Mouse (Mus musculus): ENCODE results near the gene Kbtbd4. TPM values are rescaled to one million over a fixed set of nuclear protein-coding genes. Genes with fewer than 3 reads are reported as not detected.

Kbtbd4 gene
- total RNA-seq (2014; rRNA removed): 43.1 and 43.6 TPM in 2 replicates
- polyA plus RNA-seq (2015; fragmentation: Nextera tagmentation; extraction: Ambion mirVana): 46.7 and 49.5 TPM in 2 replicates

DNA sequence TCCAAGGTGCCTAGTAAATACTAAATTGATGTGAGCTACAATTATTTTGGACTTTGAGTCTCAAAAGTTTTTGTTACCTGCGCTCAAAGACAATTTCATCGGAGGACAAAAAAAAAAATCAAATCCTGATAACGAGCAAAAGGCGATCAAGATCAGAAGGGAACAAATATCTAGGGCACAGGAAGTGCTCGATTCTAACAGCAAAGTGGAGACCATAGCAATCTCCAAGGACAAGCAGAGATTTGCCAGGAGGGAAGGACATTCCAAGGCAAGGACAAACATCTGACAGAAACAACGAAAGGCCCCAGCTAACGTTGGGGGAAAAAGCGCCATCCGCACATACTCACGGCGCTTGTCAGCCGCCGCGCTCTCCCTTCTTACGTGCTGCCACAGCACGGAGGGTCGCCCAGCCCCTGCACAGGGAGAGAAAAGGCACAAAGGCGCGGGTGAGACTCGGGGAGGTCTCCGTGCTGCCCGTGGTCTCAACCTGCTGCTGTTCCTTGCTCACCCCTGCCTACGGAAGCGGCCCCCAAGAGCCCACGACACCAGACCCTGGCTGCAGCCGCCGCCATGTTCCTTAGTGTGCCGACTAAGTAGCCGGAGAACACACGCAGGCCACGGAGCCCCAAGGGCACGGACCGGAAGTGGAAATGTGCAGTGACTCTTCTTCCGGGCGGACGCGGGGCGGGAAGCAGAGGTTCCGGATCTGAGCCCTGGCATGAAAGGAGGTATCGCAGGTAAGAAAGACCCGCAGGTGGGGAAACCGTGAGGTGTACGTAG, at the start of gene Kbtbd4, which contains the start of gene Ndufs3:
TSS of gene Kbtbd4 (plus strand) at position 665 of the 780 bp plus-strand sequence.
TSS of gene Ndufs3 (minus strand) at position 752 of the 780 bp plus-strand sequence.
- Histone ChIP-seq H3K36me3 (ENCODE audit: insufficient read depth, low read length) (peaks cover 13% of the 10 kb centered on the region), H3K9ac (replicated peaks; ENCODE audit: low read length) (peak within 1 kb of the TSS; percentile 87), H3K9me3 (ENCODE audit: low read length) (no peaks in the 10 kb centered on the region), H3K4me3 (ENCODE audit: low read length) (peak within 1 kb of the TSS; percentile 80), H3K27ac (peak within 1 kb of the TSS; percentile 97), H3K4me2 (ENCODE audit: low read depth, low read length) (peak within 1 kb of the TSS; percentile 74), H3K4me1 (ENCODE audit: insufficient read depth, low read length) (peaks cover 14% of the 10 kb centered on the region; the same call in 1 of the 2 replicates), H3K27me3 (ENCODE audit: insufficient read depth, low read length) (no peaks in the 10 kb centered on the region)
- DNase-seq (ENCODE audit: low spot score): peak; percentile 96
- peak; percentile 95 for ATAC-seq
- 0 out of 2 replicates have a peak, but pooled peaks have one; percentile 2 for TF ChIP-seq CTCF (IDR thresholded peaks at IDR 0.05; ENCODE audit: low read depth)
- WGBS: under 1% methylated on average over 42 of the region's 43 CpGs

GRCm38 (mm10) chr2:90861486-90861885, 43.1 kb upstream of the Kbtbd4 start:
- H3K27ac ChIP-seq: no peak overlapping the region
- no peak for TF ChIP-seq CTCF (IDR thresholded peaks at IDR 0.05; ENCODE audit: low read depth)
- H3K27me3 ChIP-seq (ENCODE audit: insufficient read depth, low read length): no peaks in the 10 kb centered on the region
- no peak overlapping the region for H3K9ac ChIP-seq (replicated peaks; ENCODE audit: low read length)
- WGBS: 90% methylated on average over 2 of the region's 2 CpGs
- H3K9me3 ChIP-seq (ENCODE audit: low read length): no peaks in the 10 kb centered on the region
- no peak overlapping the region for H3K4me2 ChIP-seq (ENCODE audit: low read depth, low read length)
- no peaks in the 10 kb centered on the region for H3K4me1 ChIP-seq (ENCODE audit: insufficient read depth, low read length)
- no peak for DNase-seq (ENCODE audit: low spot score)
- no peak for ATAC-seq
- H3K4me3 ChIP-seq (ENCODE audit: low read length): no peak overlapping the region
- H3K36me3 ChIP-seq (ENCODE audit: insufficient read depth, low read length): peaks cover 40% of the 10 kb centered on the region

DNA sequence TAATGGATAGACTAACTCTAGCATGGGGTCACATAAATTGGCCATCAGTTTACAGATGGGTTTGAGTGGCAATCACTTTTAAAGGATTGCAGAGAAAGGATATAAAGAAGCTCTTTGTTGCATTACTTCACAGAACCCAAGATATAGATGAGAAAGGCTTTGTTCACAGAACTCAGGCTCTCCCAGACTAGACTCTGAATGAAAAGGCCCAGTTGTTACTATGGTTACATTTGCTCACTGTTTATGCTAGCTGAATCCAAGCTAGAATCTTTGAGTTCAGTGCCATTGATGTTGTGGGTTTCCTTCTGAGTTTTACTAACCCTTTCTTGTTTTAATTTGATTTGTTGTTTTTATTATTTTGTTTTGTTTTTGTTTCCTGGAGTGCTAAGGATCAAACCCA, 40.4 kb upstream of the Kbtbd4 start:
- Histone ChIP-seq H3K27ac (peak overlapping the region; percentile 52), H3K4me1 (ENCODE audit: insufficient read depth, low read length) (no peaks in the 10 kb centered on the region), H3K27me3 (ENCODE audit: insufficient read depth, low read length) (no peaks in the 10 kb centered on the region), H3K9me3 (ENCODE audit: low read length) (no peaks in the 10 kb centered on the region), H3K4me2 (ENCODE audit: low read depth, low read length) (no peak overlapping the region), H3K36me3 (ENCODE audit: insufficient read depth, low read length) (peaks cover 31% of the 10 kb centered on the region), H3K4me3 (ENCODE audit: low read length) (no peak overlapping the region), H3K9ac (replicated peaks; ENCODE audit: low read length) (no peak overlapping the region)
- ATAC-seq: peak; percentile 59
- TF ChIP-seq CTCF (IDR thresholded peaks at IDR 0.05; ENCODE audit: low read depth): no peak
- DNase-seq (ENCODE audit: low spot score): peak; percentile 41

GRCm38 (mm10) chr2:90866524-90866923, 38.0 kb upstream of the Kbtbd4 start:
- ATAC-seq: peak; percentile 86
- no peak overlapping the region for H3K9ac ChIP-seq (replicated peaks; ENCODE audit: low read length)
- DNase-seq (ENCODE audit: low spot score): peak; percentile 92
- 8% methylated on average over 3 of the region's 3 CpGs for WGBS
- H3K4me2 ChIP-seq (ENCODE audit: low read depth, low read length): no peak overlapping the region
- H3K27me3 ChIP-seq (ENCODE audit: insufficient read depth, low read length): no peaks in the 10 kb centered on the region
- no peak overlapping the region for H3K27ac ChIP-seq
- no peaks in the 10 kb centered on the region for H3K9me3 ChIP-seq (ENCODE audit: low read length)
- TF ChIP-seq CTCF (IDR thresholded peaks at IDR 0.05; ENCODE audit: low read depth): peak; percentile 92
- no peak overlapping the region for H3K4me3 ChIP-seq (ENCODE audit: low read length)
- H3K4me1 ChIP-seq (ENCODE audit: insufficient read depth, low read length): no peaks in the 10 kb centered on the region
- peaks cover 20% of the 10 kb centered on the region for H3K36me3 ChIP-seq (ENCODE audit: insufficient read depth, low read length)

DNA sequence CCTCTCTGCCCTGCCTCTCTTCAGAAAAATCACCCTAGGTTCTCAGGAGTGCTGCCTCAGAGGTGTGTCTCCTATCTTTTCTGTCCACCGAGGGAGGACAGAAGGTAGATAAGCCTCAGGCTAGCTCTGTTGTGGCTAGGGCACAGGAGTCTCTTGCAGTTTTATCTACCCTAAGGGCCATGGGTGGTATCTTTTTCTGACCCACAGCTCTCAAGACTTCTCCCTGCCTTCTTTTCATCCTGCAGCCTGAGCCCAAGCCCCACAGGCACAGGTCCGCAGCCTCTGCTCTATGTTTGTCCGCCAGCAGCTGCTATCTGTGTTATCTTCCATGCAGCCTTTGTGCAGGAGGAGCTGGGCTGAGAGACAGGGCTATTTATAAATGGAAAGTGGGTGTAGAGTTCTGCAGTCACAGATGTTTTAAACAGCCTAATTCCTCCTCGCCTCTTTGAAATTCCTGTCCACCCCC, 34.4 kb upstream of the Kbtbd4 start:
- ATAC-seq: no peak

DNA sequence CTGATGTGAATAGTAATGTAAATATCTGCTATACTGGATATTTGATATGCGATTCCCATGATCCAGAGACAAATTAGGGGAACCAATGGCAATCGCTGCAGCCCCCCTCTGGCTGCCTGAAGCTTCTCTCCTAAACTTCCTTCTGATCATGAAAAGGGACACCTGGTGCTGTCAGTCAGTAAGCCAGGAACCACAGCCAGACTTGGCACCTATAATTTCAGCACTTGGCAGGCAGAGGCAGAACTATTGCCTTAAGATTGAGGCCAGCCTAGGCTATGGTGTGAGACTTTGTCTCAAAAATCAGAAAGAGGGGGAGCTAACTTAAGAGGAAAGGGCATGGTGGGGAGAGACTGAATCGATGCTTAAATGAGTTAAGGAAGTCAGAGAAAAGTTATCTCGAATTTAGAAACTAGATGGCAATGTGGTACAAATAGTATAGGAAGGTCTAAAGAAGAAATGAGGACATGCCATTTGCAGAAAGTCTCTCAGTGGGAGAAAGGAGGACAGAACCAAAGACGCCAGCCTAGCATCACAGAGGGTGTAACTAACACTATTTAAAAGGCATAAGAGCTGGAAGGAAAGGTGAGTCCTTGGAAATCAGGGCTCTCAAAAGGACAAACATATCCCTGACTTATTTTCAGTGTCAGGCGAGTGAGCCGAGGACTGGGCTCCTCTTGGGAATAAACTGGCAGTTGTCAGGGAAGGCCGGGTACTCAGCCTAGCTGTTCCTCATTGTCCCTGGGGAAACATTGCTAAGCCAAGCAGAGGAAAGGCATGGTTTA, 33.2 kb upstream of the Kbtbd4 start:
- Histone ChIP-seq H3K4me3 (ENCODE audit: low read length) (no peak overlapping the region), H3K27ac (no peak overlapping the region), H3K36me3 (ENCODE audit: insufficient read depth, low read length) (no peaks in the 10 kb centered on the region), H3K9me3 (ENCODE audit: low read length) (no peaks in the 10 kb centered on the region), H3K4me1 (ENCODE audit: insufficient read depth, low read length) (no peaks in the 10 kb centered on the region), H3K9ac (replicated peaks; ENCODE audit: low read length) (no peak overlapping the region), H3K4me2 (ENCODE audit: low read depth, low read length) (no peak overlapping the region), H3K27me3 (ENCODE audit: insufficient read depth, low read length) (no peaks in the 10 kb centered on the region)
- DNase-seq (ENCODE audit: low spot score) (no peak), ATAC-seq (no peak)
- no peak for TF ChIP-seq CTCF (IDR thresholded peaks at IDR 0.05; ENCODE audit: low read depth)
- 48% methylated on average over 8 of the region's 8 CpGs for WGBS

More for the DNA sequence above, 34.4 kb upstream of the Kbtbd4 start:
- no peaks in the 10 kb centered on the region for H3K9me3 ChIP-seq (ENCODE audit: low read length)
- H3K4me3 ChIP-seq (ENCODE audit: low read length): no peak overlapping the region
- no peak for DNase-seq (ENCODE audit: low spot score)
- WGBS: 47% methylated on average over 4 of the region's 4 CpGs
- no peaks in the 10 kb centered on the region for H3K4me1 ChIP-seq (ENCODE audit: insufficient read depth, low read length)
- no peak overlapping the region for H3K9ac ChIP-seq (replicated peaks; ENCODE audit: low read length)
- no peak overlapping the region for H3K27ac ChIP-seq
- H3K27me3 ChIP-seq (ENCODE audit: insufficient read depth, low read length): no peaks in the 10 kb centered on the region
- peaks cover 9% of the 10 kb centered on the region for H3K36me3 ChIP-seq (ENCODE audit: insufficient read depth, low read length)
- TF ChIP-seq CTCF (IDR thresholded peaks at IDR 0.05; ENCODE audit: low read depth): no peak
- no peak overlapping the region for H3K4me2 ChIP-seq (ENCODE audit: low read depth, low read length)
